Mouse (Mus musculus): Measurements from ENCODE around the gene Itgav. TPM values are rescaled to one million over a fixed set of nuclear protein-coding genes. Genes with fewer than 3 reads are reported as not detected.

Itgav gene
- polyA plus RNA-seq, 1 experiment from 2014 or later = 76.1 TPM

DNA sequence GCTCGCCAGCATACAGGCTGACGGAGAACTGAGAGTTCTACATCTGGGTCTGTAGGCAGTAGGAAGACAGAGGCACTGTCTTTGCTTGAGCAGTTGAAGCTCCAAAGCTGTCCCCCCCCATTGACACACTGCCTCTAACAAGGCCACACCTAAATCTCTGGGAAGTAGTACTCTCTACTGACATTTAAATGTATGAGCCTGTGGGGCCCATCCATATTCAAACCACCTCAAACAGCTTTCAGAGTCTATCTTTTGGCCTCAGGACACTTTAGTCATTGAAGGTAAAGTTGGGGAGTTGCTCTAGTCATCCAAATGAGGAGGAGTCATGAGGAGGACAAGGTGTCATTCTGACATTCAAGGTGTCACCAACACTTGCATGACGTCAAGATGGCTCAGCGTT lies 5.9 kb upstream of the Itgav start:
- no peaks in the 10 kb centered on the region for H3K36me3 ChIP-seq (replicated peaks; ENCODE audit: control insufficient read depth, insufficient read depth, low read depth, low read length)
- no peak for ATAC-seq (replicated peaks; ENCODE audit: insufficient number of reproducible peaks, low FRiP score, low TSS enrichment, low read depth)
- WGBS = 92% methylated on average over 4 of the region's 4 CpGs

DNA sequence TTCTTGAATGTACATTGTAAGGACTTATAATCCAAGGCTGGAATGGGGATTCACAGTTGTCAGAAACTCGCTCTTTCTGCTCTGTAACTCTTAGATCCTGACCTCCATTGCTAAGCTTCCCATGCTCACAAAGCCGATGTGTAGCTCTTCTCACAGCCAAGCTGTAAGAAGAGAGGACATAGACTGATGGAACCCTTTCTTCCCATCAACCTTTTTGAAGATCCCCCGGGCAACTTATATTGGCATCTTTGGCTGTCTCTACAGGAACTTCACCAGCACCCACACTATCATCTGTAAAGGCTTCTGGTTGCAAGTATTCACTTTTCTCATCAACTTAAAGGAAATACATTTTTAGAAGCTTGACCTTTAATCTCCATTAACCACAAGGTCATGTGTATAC lies 2.6 kb upstream of the Itgav start:
- Histone ChIP-seq H3K4me3 (ENCODE audit: low read depth, low read length) (no peak overlapping the region), H3K9me3 (replicated peaks; ENCODE audit: control insufficient read depth, low read length) (no peaks in the 10 kb centered on the region), H3K4me1 (ENCODE audit: control insufficient read depth, insufficient read depth, low read length) (no peaks in the 10 kb centered on the region), H3K27me3 (ENCODE audit: control insufficient read depth, insufficient read depth, low read length) (no peaks in the 10 kb centered on the region), H3K36me3 (replicated peaks; ENCODE audit: control insufficient read depth, insufficient read depth, low read depth, low read length) (no peaks in the 10 kb centered on the region), H3K4me2 (ENCODE audit: low read depth, low read length) (no peak overlapping the region), H3K27ac (replicated peaks; ENCODE audit: low read depth, low read length) (no peak overlapping the region), H3K9ac (replicated peaks; ENCODE audit: low read length) (no peak overlapping the region)
- no peak for ATAC-seq (replicated peaks; ENCODE audit: insufficient number of reproducible peaks, low FRiP score, low TSS enrichment, low read depth)
- WGBS = 84% methylated on average over 3 of the region's 3 CpGs
- DNase-seq (ENCODE audit: low spot score) = no peak

More for the DNA sequence above, 5.9 kb upstream of the Itgav start:
- DNase-seq (ENCODE audit: low spot score) = no peak
- Histone ChIP-seq H3K4me2 (ENCODE audit: low read depth, low read length) (no peak overlapping the region), H3K4me1 (ENCODE audit: control insufficient read depth, insufficient read depth, low read length) (no peaks in the 10 kb centered on the region), H3K27me3 (ENCODE audit: control insufficient read depth, insufficient read depth, low read length) (no peaks in the 10 kb centered on the region), H3K4me3 (ENCODE audit: low read depth, low read length) (no peak overlapping the region), H3K27ac (replicated peaks; ENCODE audit: low read depth, low read length) (no peak overlapping the region), H3K9me3 (replicated peaks; ENCODE audit: control insufficient read depth, low read length) (no peaks in the 10 kb centered on the region), H3K9ac (replicated peaks; ENCODE audit: low read length) (no peak overlapping the region)

DNA sequence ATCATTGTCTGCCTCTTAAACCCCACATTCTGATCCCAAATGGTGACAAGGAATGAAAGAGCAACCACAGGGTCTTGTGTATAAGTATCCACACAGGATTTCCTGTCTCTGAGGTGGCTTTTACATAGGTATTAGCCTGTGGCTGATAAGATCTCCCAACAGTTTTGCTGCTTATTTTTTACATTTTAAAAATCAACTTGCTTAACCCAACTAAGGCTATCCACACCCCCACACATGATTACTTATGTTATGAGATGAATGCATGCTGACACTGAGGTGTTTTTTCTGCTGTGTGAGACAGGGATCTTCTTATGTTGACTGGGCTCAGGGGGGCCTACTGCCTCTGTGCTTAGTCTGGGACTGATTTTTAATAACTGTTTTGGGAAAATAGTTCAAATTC lies 1.3 kb upstream of the Itgav start:
- no peaks in the 10 kb centered on the region for H3K27me3 ChIP-seq (ENCODE audit: control insufficient read depth, insufficient read depth, low read length)
- DNase-seq (ENCODE audit: low spot score) (no peak), ATAC-seq (replicated peaks; ENCODE audit: insufficient number of reproducible peaks, low FRiP score, low TSS enrichment, low read depth) (no peak)
- no peaks in the 10 kb centered on the region for H3K9me3 ChIP-seq (replicated peaks; ENCODE audit: control insufficient read depth, low read length)
- 0 out of 2 replicates have a peak overlapping the region, but pooled peaks have one; percentile 96 for H3K27ac ChIP-seq (replicated peaks; ENCODE audit: low read depth, low read length)
- no peak overlapping the region for H3K9ac ChIP-seq (replicated peaks; ENCODE audit: low read length)
- no peak overlapping the region for H3K4me2 ChIP-seq (ENCODE audit: low read depth, low read length)
- no peaks in the 10 kb centered on the region for H3K4me1 ChIP-seq (ENCODE audit: control insufficient read depth, insufficient read depth, low read length)
- H3K36me3 ChIP-seq (replicated peaks; ENCODE audit: control insufficient read depth, insufficient read depth, low read depth, low read length) = no peaks in the 10 kb centered on the region
- H3K4me3 ChIP-seq (ENCODE audit: low read depth, low read length) = no peak overlapping the region

DNA sequence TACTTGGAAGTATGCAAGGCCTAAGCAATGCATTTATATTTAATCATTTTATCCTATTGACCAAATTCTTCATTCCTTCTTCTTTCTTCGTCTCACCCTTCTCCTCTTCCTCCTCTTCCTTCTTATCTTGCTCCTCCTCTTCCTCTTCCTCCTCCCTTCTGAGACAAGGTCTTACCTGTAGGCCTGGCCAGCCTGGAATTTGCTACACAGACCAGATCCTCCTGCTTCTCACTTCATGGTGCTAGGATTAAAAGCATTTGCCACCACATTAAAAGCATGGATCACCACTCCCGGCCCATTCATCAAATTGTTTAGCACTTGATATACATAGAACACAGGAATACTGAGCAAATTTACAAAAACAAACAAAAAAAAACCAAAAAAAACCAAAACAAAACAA lies 851 bp upstream of the Itgav start:
- Histone ChIP-seq H3K4me2 (ENCODE audit: low read depth, low read length) (peak overlapping the region; percentile 67), H3K27ac (replicated peaks; ENCODE audit: low read depth, low read length) (peak overlapping the region; percentile 96), H3K4me3 (ENCODE audit: low read depth, low read length) (peak overlapping the region; percentile 84), H3K9me3 (replicated peaks; ENCODE audit: control insufficient read depth, low read length) (no peaks in the 10 kb centered on the region), H3K27me3 (ENCODE audit: control insufficient read depth, insufficient read depth, low read length) (no peaks in the 10 kb centered on the region), H3K36me3 (replicated peaks; ENCODE audit: control insufficient read depth, insufficient read depth, low read depth, low read length) (no peaks in the 10 kb centered on the region), H3K9ac (replicated peaks; ENCODE audit: low read length) (peak overlapping the region; percentile 32; the same call in 1 of the 2 replicates), H3K4me1 (ENCODE audit: control insufficient read depth, insufficient read depth, low read length) (no peaks in the 10 kb centered on the region)
- WGBS = 43% methylated on average over 2 of the region's 2 CpGs
- DNase-seq (ENCODE audit: low spot score) = no peak
- no peak for ATAC-seq (replicated peaks; ENCODE audit: insufficient number of reproducible peaks, low FRiP score, low TSS enrichment, low read depth)

DNA sequence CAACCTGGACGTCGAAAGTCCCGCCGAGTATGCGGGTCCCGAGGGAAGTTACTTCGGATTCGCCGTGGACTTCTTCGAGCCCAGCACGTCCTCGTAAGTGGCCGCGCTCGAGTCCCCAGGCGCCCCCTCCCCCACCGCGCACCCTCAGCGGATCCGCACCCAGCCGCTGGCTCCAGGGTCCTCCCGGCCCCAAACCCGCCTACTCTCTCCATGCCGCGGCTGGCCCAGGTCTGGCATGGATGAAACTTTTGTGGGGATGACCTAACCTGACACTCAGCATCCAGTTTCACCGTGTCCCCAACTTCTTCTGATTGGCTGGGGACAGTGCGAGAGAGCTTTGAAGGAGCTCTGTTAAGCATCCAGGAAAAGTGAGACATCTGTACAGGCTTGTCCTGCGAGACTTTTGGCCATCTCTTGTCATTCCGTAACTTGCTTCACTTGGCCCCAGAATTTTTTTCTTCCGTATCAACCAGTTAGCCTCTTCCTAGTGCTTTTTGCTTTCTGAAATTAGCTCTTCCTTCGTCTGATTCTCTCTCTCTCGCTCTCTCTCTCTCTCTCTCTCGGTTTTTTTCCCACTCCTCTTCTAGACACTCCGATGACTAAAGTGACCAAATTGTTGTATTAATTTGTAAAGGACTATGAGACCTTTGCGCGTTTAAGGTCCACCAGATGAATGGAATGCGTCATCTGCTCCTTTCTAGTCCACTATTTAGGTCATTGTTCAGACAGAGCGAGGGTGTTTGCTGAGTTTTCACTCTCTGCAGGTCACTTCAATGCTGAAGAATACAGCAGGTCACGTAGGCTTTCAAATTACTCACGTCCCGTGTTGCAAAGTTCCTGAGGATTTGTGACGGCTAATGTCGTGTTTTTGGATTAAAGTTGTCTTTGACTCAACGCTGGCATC lies 882 bp downstream of the Itgav start:
- Histone ChIP-seq H3K27ac (replicated peaks; ENCODE audit: low read depth, low read length) (peak overlapping the region; percentile 96), H3K4me1 (ENCODE audit: control insufficient read depth, insufficient read depth, low read length) (no peaks in the 10 kb centered on the region), H3K4me2 (ENCODE audit: low read depth, low read length) (peak overlapping the region; percentile 67), H3K9me3 (replicated peaks; ENCODE audit: control insufficient read depth, low read length) (no peaks in the 10 kb centered on the region), H3K27me3 (ENCODE audit: control insufficient read depth, insufficient read depth, low read length) (no peaks in the 10 kb centered on the region), H3K4me3 (ENCODE audit: low read depth, low read length) (peak overlapping the region; percentile 84), H3K9ac (replicated peaks; ENCODE audit: low read length) (peak overlapping the region; percentile 96), H3K36me3 (replicated peaks; ENCODE audit: control insufficient read depth, insufficient read depth, low read depth, low read length) (no peaks in the 10 kb centered on the region)
- ATAC-seq (replicated peaks; ENCODE audit: insufficient number of reproducible peaks, low FRiP score, low TSS enrichment, low read depth) (peak; percentile 77), DNase-seq (ENCODE audit: low spot score) (peak; percentile 67)
- WGBS = 4% methylated on average over 37 of the region's 44 CpGs

DNA sequence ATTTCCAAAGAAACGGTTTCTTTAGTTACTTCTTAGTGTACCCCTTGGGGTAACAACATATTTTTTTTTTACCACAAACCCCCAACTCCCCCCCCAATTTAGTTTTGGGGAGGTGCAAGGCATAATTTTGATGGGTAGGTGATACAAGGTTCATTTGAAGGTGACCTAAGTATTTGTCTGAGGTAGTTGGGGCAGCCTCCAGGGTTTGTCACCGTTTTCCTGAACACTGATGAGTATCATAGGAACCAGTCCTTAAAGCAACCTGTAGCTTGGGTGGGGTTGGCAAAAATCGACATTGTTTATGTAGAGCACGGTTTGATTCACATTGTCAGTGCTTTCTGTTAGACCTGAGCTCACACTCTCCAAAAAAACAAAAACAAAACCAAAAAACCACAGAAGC lies 1.6 kb downstream of the Itgav start:
- no peaks in the 10 kb centered on the region for H3K27me3 ChIP-seq (ENCODE audit: control insufficient read depth, insufficient read depth, low read length)
- no peak for DNase-seq (ENCODE audit: low spot score)
- 66% methylated on average over 4 of the region's 4 CpGs for whole genome bisulfite sequencing
- H3K36me3 ChIP-seq (replicated peaks; ENCODE audit: control insufficient read depth, insufficient read depth, low read depth, low read length) = no peaks in the 10 kb centered on the region
- H3K9ac ChIP-seq (replicated peaks; ENCODE audit: low read length) = peak overlapping the region; percentile 96
- H3K4me3 ChIP-seq (ENCODE audit: low read depth, low read length) = peak overlapping the region; percentile 84
- peak overlapping the region; percentile 67 for H3K4me2 ChIP-seq (ENCODE audit: low read depth, low read length)
- no peaks in the 10 kb centered on the region for H3K9me3 ChIP-seq (replicated peaks; ENCODE audit: control insufficient read depth, low read length)
- no peaks in the 10 kb centered on the region for H3K4me1 ChIP-seq (ENCODE audit: control insufficient read depth, insufficient read depth, low read length)
- no peak for ATAC-seq (replicated peaks; ENCODE audit: insufficient number of reproducible peaks, low FRiP score, low TSS enrichment, low read depth)
- no peak overlapping the region for H3K27ac ChIP-seq (replicated peaks; ENCODE audit: low read depth, low read length)

DNA sequence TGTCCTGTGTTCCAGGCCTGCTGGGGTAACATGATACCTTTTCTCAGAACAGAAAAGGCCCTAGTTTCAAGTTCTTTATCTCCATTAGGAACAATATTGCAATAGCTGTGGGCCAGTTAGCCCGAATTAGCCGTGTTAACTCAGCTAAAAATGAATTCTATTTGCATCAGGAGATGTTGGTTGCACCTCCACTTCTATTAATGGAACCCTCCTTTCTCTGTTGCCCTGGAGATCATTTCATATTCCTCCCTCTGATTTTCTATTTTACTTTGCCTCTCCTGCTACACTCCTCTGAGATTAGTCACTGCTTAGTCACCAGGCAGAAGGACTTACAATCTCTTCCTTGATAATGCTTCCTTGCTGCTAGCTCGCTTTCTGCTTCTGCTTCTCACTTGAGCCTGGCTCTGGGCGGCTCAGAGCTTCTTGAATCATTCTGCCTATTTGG lies 4.1 kb downstream of the Itgav start:
- no peak overlapping the region for H3K27ac ChIP-seq (replicated peaks; ENCODE audit: low read depth, low read length)
- H3K4me2 ChIP-seq (ENCODE audit: low read depth, low read length) = no peak overlapping the region
- DNase-seq (ENCODE audit: low spot score) (no peak), ATAC-seq (replicated peaks; ENCODE audit: insufficient number of reproducible peaks, low FRiP score, low TSS enrichment, low read depth) (no peak)
- no peak overlapping the region for H3K9ac ChIP-seq (replicated peaks; ENCODE audit: low read length)
- no peak overlapping the region for H3K4me3 ChIP-seq (ENCODE audit: low read depth, low read length)
- H3K4me1 ChIP-seq (ENCODE audit: control insufficient read depth, insufficient read depth, low read length) = no peaks in the 10 kb centered on the region
- no peaks in the 10 kb centered on the region for H3K27me3 ChIP-seq (ENCODE audit: control insufficient read depth, insufficient read depth, low read length)
- WGBS = 82% methylated on average over 4 of the region's 4 CpGs
- H3K9me3 ChIP-seq (replicated peaks; ENCODE audit: control insufficient read depth, low read length) = no peaks in the 10 kb centered on the region
- no peaks in the 10 kb centered on the region for H3K36me3 ChIP-seq (replicated peaks; ENCODE audit: control insufficient read depth, insufficient read depth, low read depth, low read length)

DNA sequence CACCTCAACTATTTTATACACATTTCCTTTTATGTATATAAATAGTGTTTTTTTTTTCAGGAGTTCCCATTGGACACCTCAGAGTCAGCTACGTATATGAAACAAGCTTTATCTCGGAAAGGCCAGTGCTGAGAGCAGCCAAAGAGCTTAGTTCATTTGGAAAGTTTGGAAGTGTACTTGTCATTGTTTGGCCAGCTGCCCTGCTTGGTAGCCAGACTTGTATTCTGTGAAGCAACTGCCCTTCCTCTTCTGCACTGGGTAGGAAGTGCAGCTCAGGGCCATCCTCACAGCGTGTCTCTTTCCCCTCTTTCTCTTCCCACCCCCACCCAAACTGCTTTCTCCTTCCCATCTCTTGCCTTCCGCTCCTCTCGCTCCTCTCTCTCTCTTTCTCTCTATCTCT lies 5.1 kb downstream of the Itgav start:
- H3K27me3 ChIP-seq (ENCODE audit: control insufficient read depth, insufficient read depth, low read length) = no peaks in the 10 kb centered on the region
- no peaks in the 10 kb centered on the region for H3K36me3 ChIP-seq (replicated peaks; ENCODE audit: control insufficient read depth, insufficient read depth, low read depth, low read length)
- H3K9me3 ChIP-seq (replicated peaks; ENCODE audit: control insufficient read depth, low read length) = no peaks in the 10 kb centered on the region
- no peak overlapping the region for H3K4me3 ChIP-seq (ENCODE audit: low read depth, low read length)
- ATAC-seq (replicated peaks; ENCODE audit: insufficient number of reproducible peaks, low FRiP score, low TSS enrichment, low read depth) (no peak), DNase-seq (ENCODE audit: low spot score) (no peak)
- H3K4me2 ChIP-seq (ENCODE audit: low read depth, low read length) = no peak overlapping the region
- no peaks in the 10 kb centered on the region for H3K4me1 ChIP-seq (ENCODE audit: control insufficient read depth, insufficient read depth, low read length)
- H3K27ac ChIP-seq (replicated peaks; ENCODE audit: low read depth, low read length) = no peak overlapping the region
- H3K9ac ChIP-seq (replicated peaks; ENCODE audit: low read length) = no peak overlapping the region
- WGBS = 74% methylated on average over 5 of the region's 5 CpGs
